Mouse (Mus musculus) midbrain, embryonic 15.5 days (tissue): ENCODE measurements around the gene Tomm22. TPM values are rescaled to one million over a fixed set of nuclear protein-coding genes. Genes with fewer than 3 reads are reported as not detected.

Experiments used
- ATAC-seq: fragments of 200-750 bp; cut with Nextera tagmentation; replicated peaks from 2 replicates; pipeline ENCODE4 v1.8.0; 2017; ENCODE audit warnings: moderate TSS enrichment
- H3K27ac ChIP-seq: fragments of 300-500 bp; sonication (generic); 2 replicates; pipeline ENCODE4 v1.5.1; 2015; ENCODE audit warnings: mild to moderate bottlenecking, inconsistent platforms
- H3K27me3 ChIP-seq: fragments of 300-500 bp; sonication (generic); replicated peaks from 2 replicates; pipeline ENCODE4 v1.6.1; 2015; ENCODE audit warnings: inconsistent platforms
- H3K36me3 ChIP-seq: fragments of 300-500 bp; sonication (generic); replicated peaks from 2 replicates; pipeline ENCODE4 v1.6.1; 2015; ENCODE audit warnings: inconsistent platforms
- H3K4me1 ChIP-seq: fragments of 300-500 bp; sonication (generic); 2 replicates; pipeline ENCODE4 v1.6.1; 2015; ENCODE audit warnings: inconsistent platforms
- H3K4me2 ChIP-seq: fragments of 300-500 bp; sonication (generic); 2 replicates; pipeline ENCODE4 v1.6.1; 2015; ENCODE audit warnings: inconsistent platforms, mild to moderate bottlenecking, moderate library complexity
- H3K4me3 ChIP-seq: fragments of 300-500 bp; sonication (generic); 2 replicates; pipeline ENCODE4 v1.5.1; 2015; ENCODE audit warnings: mild to moderate bottlenecking, inconsistent platforms
- H3K9ac ChIP-seq: fragments of 300-500 bp; sonication (generic); 2 replicates; pipeline ENCODE4 v1.6.1; 2015; ENCODE audit warnings: mild to moderate bottlenecking, inconsistent platforms
- H3K9me3 ChIP-seq: fragments of 300-500 bp; sonication (generic); 2 replicates; pipeline ENCODE4 v1.6.1; 2016; ENCODE audit warnings: inconsistent platforms
- WGBS: fragments of 180-500 bp; shearing (Covaris S2); methylation state at CpG from one replicate; pipeline ENCODE4 v1.1.7; 2015; ENCODE audit warnings: mixed read lengths; 5-methylcytosine and 5-hydroxymethylcytosine counted together
- polyA plus RNA-seq: library from polyadenylated mRNA; unstranded; fragments of >200 nt; fragmentation: Nextera tagmentation; extraction: Ambion mirVana; gene quantifications from 2 replicates; pipeline ENCODE4 v1.2.1, GENCODE M21; 2015

Gene Tomm22
- polyA plus RNA-seq, 1 experiment from 2014 or later: 222 TPM

DNA sequence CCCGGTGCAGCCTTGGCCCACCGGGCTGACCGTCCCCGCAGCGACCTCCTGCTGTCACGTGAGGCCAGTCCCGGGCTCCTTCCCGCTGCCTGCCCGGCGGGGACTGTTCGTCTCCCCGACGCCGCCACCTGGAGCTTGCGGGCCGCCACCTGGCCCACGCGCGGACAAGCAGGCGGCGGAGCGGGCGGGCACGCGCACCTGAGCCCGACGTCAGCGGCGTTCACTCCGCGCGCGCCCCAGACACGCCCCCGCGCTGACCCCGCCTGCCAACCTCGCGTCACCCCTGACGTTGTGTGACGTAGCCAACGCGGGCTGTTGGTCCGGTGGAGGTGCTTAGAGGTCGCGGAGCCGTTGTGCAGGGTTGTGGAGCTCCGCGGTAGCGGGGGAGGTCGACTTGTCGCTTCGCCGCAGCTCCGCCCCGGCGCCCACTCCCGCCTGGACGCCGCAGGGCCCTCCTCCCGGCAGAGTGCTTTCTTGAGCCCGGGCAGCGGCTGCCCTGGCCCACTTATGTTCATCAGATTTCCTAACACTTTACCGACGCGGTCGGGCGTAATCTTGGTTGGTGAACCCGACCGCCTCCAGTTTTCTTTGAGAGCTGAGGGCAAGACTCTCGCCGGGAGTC, 17.1 kb downstream of the Tomm22 start, which contains the start of gene Josd1:
TSS of gene Josd1 (minus strand) at position 274 of the 622 bp plus-strand sequence.
- under 1% methylated on average over 68 of the region's 72 CpGs for WGBS
- peak within 1 kb of the TSS; percentile 96 for H3K27ac ChIP-seq
- no peaks in the 10 kb centered on the region for H3K27me3 ChIP-seq
- H3K36me3 ChIP-seq: 0 out of 2 replicates have a peak, but pooled peaks cover 2% of the 10 kb centered on the region
- peak within 1 kb of the TSS; percentile 84 for H3K9ac ChIP-seq
- no peaks in the 10 kb centered on the region for H3K9me3 ChIP-seq
- peak; percentile 55 for ATAC-seq
- H3K4me2 ChIP-seq: peak within 1 kb of the TSS; percentile 83
- peak within 1 kb of the TSS; percentile 81 for H3K4me3 ChIP-seq
- H3K4me1 ChIP-seq: peaks cover 66% of the 10 kb centered on the region

DNA sequence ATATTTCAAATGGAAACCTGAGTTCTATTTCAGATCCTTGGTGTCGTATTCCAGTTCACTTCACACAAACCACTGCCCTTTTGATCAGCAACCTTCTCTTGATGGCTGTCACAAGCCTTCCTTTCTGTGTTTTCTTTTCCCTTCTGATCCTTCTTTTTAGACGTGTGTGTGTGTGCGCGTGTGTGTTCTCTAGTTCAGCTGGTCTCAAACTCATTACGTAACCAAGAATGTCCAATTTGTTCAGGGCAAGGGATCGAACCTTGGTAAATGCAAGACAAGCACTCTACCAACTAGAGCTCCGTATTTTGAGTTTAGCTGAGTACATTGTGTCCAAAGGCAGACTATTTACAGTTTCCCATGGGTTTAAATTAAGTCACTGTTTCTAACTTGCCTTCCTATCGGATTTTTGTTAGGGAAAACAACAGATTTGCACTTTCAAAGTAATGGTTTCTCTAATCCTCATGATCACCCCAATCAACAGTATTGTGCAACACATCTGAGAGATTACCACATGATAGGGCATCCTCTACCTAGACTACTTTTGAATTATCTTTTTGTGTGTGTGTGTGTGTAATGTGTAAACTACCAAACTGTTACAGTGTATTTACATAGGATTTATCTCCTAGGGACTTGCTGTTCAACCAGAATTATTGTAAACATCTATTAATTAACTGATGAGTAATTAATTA, 17.8 kb downstream of the Tomm22 start:
- H3K36me3 ChIP-seq: 0 out of 2 replicates have a peak, but pooled peaks cover 2% of the 10 kb centered on the region
- H3K9me3 ChIP-seq: no peaks in the 10 kb centered on the region
- H3K27me3 ChIP-seq: no peaks in the 10 kb centered on the region
- peak overlapping the region; percentile 96 for H3K27ac ChIP-seq
- H3K9ac ChIP-seq: peak overlapping the region; percentile 84
- ATAC-seq: no peak
- peak overlapping the region; percentile 81 for H3K4me3 ChIP-seq
- peaks cover 65% of the 10 kb centered on the region for H3K4me1 ChIP-seq
- 3% methylated on average over 8 of the region's 8 CpGs for WGBS
- H3K4me2 ChIP-seq: peak overlapping the region; percentile 83

DNA sequence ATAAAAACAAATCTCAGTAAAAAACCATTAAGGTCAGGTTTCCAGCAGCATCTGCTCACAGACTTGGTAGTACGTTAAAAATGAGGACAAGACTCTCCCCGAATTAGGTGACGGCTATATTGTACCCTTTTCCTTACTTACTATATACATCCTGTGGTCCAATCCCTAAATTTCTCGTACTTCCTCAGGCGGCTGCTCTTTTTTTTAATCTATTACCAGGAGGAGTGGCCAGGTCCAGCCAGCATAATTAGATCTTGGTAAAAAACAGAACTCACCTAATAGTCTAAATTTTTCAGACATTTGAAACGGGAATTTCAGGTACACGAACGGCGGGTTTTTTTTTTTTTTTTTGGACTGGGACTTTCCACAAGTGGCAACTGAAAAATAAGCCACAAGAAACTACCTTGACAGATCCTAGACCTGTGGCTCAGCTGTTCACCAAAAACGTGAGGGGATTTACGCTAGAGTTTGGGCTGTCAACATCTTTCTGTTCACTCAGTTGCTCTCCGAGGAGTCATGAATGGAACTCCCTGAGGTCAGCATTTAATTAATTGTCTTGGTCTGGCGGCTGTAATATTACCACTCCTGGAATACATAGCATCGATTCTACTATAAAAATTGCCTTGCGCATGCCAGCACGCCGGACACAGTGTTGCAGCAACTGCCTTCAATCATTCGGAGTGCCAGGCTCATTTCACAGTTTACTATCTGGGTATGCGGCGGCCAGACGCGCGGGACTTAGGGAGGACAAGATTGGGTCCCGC, 19.2 kb downstream of the Tomm22 start:
- H3K4me1 ChIP-seq: peaks cover 51% of the 10 kb centered on the region
- H3K9me3 ChIP-seq: no peaks in the 10 kb centered on the region
- no peaks in the 10 kb centered on the region for H3K27me3 ChIP-seq
- H3K4me3 ChIP-seq: peak overlapping the region; percentile 86
- H3K9ac ChIP-seq: no peak overlapping the region
- 19% methylated on average over 24 of the region's 24 CpGs for WGBS
- H3K4me2 ChIP-seq: peak overlapping the region; percentile 59
- no peaks in the 10 kb centered on the region; the same call in 1 of the 2 replicates for H3K36me3 ChIP-seq
- H3K27ac ChIP-seq: peak overlapping the region; percentile 70
- no peak for ATAC-seq

DNA sequence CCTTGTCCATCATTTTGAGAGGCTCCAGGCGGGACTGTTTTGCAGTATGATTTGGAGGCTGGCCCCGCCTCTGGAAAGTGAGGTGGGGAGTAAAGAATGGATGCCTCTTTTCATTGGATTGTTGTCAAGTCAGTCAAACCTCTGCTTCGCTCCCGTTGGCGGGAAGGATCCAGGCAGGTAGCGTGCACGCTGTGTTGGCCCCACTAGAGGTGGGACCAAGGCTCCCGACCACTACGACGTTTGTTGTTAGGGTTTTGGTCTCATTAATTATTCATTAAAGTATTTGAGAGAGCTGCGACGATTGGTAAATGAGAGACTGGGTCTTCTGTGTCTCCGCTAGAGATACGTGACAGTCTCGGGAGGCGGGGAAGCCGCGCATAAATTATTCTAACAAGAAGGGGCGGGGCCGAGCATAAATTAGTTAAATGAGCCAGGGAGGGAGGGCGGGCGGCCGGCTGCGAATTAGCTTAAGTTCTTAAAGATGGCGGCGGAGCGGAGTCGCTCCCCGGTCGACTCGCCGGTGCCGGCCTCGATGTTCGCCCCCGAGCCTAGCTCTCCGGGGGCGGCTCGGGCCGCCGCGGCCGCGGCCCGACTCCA, 19.9 kb downstream of the Tomm22 start, which contains the start of gene Gtpbp1:
TSS of gene Gtpbp1 (plus strand) at position 420 of the 597 bp plus-strand sequence.
- Histone ChIP-seq H3K9ac (peak within 1 kb of the TSS; percentile 77), H3K4me1 (peaks cover 44% of the 10 kb centered on the region), H3K27ac (peak within 1 kb of the TSS; percentile 88), H3K4me2 (peak within 1 kb of the TSS; percentile 93), H3K9me3 (no peaks in the 10 kb centered on the region), H3K4me3 (peak within 1 kb of the TSS; percentile 86), H3K36me3 (no peaks in the 10 kb centered on the region; the same call in 1 of the 2 replicates), H3K27me3 (no peaks in the 10 kb centered on the region)
- under 1% methylated on average over 45 of the region's 45 CpGs for WGBS
- ATAC-seq: peak; percentile 98

DNA sequence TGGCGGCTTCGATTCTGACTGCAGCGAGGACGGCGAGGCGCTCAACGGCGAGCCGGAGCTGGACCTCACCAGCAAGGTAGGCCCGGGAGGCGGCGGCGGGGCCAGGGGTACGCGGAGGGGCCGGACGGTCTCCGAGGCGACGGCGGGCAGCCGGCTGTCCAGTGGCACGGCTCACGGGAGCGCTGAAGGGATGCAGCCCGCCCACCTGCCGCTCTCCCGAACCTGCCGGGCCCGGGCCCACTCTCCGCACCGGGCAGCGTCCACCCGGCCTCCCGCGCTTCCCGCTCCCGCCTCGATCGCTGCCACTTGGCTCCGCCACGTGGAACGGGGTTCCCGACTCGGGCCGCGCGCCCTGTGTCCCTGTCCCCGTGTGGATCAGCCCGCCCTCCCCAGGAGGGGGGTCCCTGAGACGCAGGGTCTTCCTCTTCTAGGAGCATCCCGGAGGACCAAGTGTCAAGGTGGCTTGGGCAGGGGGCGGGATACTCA, 20.4 kb downstream of the Tomm22 start:
- peak overlapping the region; percentile 86 for H3K4me3 ChIP-seq
- WGBS: under 1% methylated on average over 52 of the region's 53 CpGs
- H3K9me3 ChIP-seq: no peaks in the 10 kb centered on the region
- peak overlapping the region; percentile 93 for H3K4me2 ChIP-seq
- H3K4me1 ChIP-seq: peaks cover 39% of the 10 kb centered on the region
- H3K27me3 ChIP-seq: no peaks in the 10 kb centered on the region
- H3K9ac ChIP-seq: peak overlapping the region; percentile 77
- H3K36me3 ChIP-seq: no peaks in the 10 kb centered on the region; the same call in 1 of the 2 replicates
- ATAC-seq: peak; percentile 40
- peak overlapping the region; percentile 88 for H3K27ac ChIP-seq

DNA sequence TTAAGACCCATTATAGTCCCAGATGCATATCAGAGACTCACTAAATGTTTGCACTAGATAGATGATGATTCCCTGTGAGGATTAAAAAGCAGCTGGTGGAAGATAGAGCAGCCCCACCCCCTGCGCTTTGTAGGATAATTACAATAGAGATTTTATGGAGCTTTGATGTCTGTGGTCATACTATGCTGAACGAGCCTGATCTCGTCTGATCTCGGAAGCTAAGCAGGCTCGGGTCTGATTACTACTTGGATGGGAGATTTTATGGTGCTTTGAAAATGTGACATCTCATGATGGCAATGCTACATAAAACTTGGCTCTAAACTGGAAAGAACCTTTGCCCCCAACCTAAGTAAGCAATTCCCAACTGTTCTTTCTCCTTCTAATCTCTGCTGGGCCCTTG, 21.7 kb downstream of the Tomm22 start:
- no peak overlapping the region for H3K4me3 ChIP-seq
- H3K27me3 ChIP-seq: no peaks in the 10 kb centered on the region
- ATAC-seq: no peak
- H3K27ac ChIP-seq: no peak overlapping the region
- no peak overlapping the region for H3K9ac ChIP-seq
- no peaks in the 10 kb centered on the region for H3K9me3 ChIP-seq
- WGBS: 71% methylated on average over 5 of the region's 5 CpGs
- H3K4me2 ChIP-seq: peak overlapping the region; percentile 93; the same call in 1 of the 2 replicates
- H3K4me1 ChIP-seq: peaks cover 39% of the 10 kb centered on the region
- no peaks in the 10 kb centered on the region; the same call in 1 of the 2 replicates for H3K36me3 ChIP-seq

DNA sequence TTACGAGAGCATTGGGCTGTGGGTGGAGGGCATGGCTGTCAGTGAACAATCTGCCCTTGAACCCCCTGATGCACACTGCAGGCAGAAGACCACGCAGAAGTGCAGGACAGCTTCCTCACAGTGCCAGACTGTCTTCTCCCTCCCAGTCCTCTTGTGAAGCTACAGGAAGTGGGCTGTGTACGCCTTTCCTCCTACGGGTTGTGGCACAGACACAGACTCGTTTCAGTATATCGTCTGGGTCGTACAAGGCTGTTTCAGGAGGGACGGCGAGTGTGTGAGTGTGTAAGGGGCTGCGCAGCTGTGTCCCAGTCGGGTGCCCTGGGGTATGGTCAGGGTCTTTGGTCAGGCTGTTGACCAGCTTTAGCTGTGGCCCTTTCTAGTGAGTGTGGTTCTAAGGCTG, 23.1 kb downstream of the Tomm22 start:
- H3K27me3 ChIP-seq: no peaks in the 10 kb centered on the region
- H3K9ac ChIP-seq: no peak overlapping the region
- H3K9me3 ChIP-seq: no peaks in the 10 kb centered on the region
- H3K4me1 ChIP-seq: peaks cover 33% of the 10 kb centered on the region
- no peak overlapping the region for H3K4me3 ChIP-seq
- ATAC-seq: no peak
- no peak overlapping the region for H3K4me2 ChIP-seq
- no peaks in the 10 kb centered on the region; the same call in 1 of the 2 replicates for H3K36me3 ChIP-seq
- WGBS: 90% methylated on average over 11 of the region's 11 CpGs
- no peak overlapping the region for H3K27ac ChIP-seq

DNA sequence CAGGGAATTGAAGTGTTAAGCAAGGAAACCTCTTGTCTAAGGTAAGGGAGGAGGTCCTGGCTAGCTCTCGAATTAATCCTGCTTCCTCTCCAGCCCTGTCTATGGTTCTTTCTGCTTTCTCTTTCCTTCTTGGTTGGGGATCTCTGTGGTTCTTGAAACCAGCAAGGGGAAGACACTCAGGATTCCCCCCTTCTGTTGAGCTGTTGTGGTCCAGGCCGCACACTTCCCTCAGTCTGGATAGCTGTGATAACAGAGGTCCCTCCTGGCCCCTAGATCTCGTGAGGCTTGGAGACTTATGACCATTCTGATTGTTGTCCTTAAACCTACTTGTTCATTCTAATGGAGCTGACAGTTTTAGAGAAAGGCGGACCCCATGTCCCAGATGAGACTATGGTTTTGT, 23.9 kb downstream of the Tomm22 start:
- peaks cover 31% of the 10 kb centered on the region for H3K4me1 ChIP-seq
- ATAC-seq: no peak
- H3K27ac ChIP-seq: no peak overlapping the region
- H3K4me2 ChIP-seq: no peak overlapping the region
- no peak overlapping the region for H3K4me3 ChIP-seq
- H3K9ac ChIP-seq: no peak overlapping the region
- H3K9me3 ChIP-seq: no peaks in the 10 kb centered on the region
- 91% methylated on average over 4 of the region's 4 CpGs for WGBS
- no peaks in the 10 kb centered on the region for H3K27me3 ChIP-seq
- H3K36me3 ChIP-seq: no peaks in the 10 kb centered on the region; the same call in 1 of the 2 replicates

DNA sequence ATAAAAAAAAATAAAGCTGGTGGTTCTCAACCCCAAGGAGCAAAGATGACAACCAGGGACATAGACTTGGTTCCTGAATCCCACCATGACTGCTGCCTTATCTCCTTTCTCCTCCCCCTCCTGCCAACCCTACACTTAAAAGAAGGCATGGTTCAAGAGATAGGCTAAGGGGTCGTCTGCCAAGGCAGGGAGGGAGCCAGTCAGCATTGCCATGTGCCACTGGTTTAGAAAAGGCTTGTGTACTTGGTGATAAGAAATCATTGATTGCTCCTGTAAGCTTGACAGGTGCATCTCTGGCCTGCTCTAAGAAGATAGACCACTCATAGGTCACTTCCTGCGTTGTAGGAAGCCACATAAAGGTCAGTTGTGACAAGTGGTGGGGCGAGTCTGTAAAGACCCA, 24.9 kb downstream of the Tomm22 start:
- Histone ChIP-seq H3K9me3 (no peaks in the 10 kb centered on the region), H3K4me3 (no peak overlapping the region), H3K36me3 (no peaks in the 10 kb centered on the region; the same call in 1 of the 2 replicates), H3K4me2 (no peak overlapping the region), H3K27ac (no peak overlapping the region), H3K27me3 (no peaks in the 10 kb centered on the region), H3K9ac (no peak overlapping the region), H3K4me1 (peaks cover 25% of the 10 kb centered on the region)
- 79% methylated on average over 3 of the region's 3 CpGs for WGBS
- no peak for ATAC-seq

DNA sequence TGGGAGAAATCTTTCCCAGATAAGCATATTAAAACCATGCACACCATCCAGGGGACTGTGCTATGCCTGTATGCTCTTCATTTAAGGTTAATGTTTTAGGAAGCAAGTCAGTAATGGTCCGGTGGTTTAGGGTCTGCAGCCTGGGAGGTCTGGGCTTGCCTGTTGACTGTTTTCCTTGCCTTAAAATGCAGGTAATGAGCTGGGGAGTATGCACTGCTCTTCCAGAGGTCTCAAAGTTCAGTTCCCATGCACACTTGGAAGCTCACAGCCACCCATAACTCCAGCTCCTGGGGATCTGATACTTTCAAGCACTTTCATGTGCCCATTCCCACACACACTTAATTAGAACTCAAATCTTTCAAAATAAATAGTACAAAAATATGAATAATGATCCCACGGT, 25.8 kb downstream of the Tomm22 start:
- no peak overlapping the region for H3K4me3 ChIP-seq
- WGBS: 97% methylated on average over 2 of the region's 2 CpGs

DNA sequence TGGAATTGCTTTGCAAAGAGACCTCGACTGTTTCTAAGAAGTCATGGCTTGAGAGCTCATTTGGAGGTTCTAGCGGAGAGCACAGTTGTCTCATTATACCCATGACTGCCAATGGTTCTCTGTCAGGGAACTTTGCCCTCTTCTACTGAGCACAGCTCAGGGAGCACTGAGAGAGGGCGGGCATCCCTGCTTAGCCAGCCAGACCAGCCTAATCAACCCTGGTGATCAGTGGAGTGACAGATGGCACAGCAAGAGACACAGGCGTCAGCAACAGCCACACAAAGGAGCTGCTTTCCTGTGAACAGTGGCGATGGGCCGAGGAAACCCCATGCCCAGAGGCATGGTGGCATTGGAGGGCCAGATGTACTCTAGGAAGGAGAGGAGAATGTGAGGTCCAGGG, 26.4 kb downstream of the Tomm22 start:
- Histone ChIP-seq H3K27ac (peak overlapping the region; percentile 45; the same call in 1 of the 2 replicates), H3K9me3 (no peaks in the 10 kb centered on the region), H3K4me3 (no peak overlapping the region), H3K4me1 (peaks cover 19% of the 10 kb centered on the region), H3K4me2 (no peak overlapping the region), H3K9ac (no peak overlapping the region), H3K36me3 (no peaks in the 10 kb centered on the region; the same call in 1 of the 2 replicates), H3K27me3 (no peaks in the 10 kb centered on the region)
- no peak for ATAC-seq
- 67% methylated on average over 6 of the region's 6 CpGs for WGBS

More for the DNA sequence above, 25.8 kb downstream of the Tomm22 start:
- Histone ChIP-seq H3K27ac (no peak overlapping the region), H3K36me3 (no peaks in the 10 kb centered on the region; the same call in 1 of the 2 replicates), H3K9ac (no peak overlapping the region), H3K4me1 (peaks cover 24% of the 10 kb centered on the region), H3K9me3 (no peaks in the 10 kb centered on the region), H3K4me2 (no peak overlapping the region), H3K27me3 (no peaks in the 10 kb centered on the region)
- ATAC-seq: no peak
